Mouse (Mus musculus) spleen, adult 2 months (tissue): ENCODE data around the gene Cd164l2. TPM values are rescaled to one million over a fixed set of nuclear protein-coding genes. Genes with fewer than 3 reads are reported as not detected.

ENCODE experiments used
- DNase-seq, 2 experiments: peaks; one replicate each; pipeline versions ENCODE4 v3.0.0 to v3.0.0-alpha.2; 2012 to 2021; ENCODE audit warnings: low spot score in 2 of 2, low read depth in 1 of 2
- H3K27ac ChIP-seq: fragments of 200-500 bp; 2 replicates; pipeline ENCODE4 v1.5.1; 2012; ENCODE audit warnings: low read length, inconsistent platforms; ENCODE audit not compliant: insufficient read depth
- H3K27me3 ChIP-seq: fragments of 200-500 bp; 2 replicates; pipeline ENCODE4 v1.6.1; 2012; ENCODE audit warnings: mild to moderate bottlenecking, moderate library complexity, low read length, inconsistent platforms; ENCODE audit not compliant: control insufficient read depth, insufficient read depth
- H3K36me3 ChIP-seq: fragments of 200-500 bp; 2 replicates; pipeline ENCODE4 v1.6.1; 2012; ENCODE audit warnings: mild to moderate bottlenecking, low read length, inconsistent platforms; ENCODE audit not compliant: control insufficient read depth, insufficient read depth
- H3K4me1 ChIP-seq: fragments of 200-500 bp; 2 replicates; pipeline ENCODE4 v1.6.1; 2011; ENCODE audit warnings: inconsistent platforms; ENCODE audit not compliant: control insufficient read depth, insufficient read depth, insufficient read length
- H3K4me3 ChIP-seq: fragments of 200-500 bp; 2 replicates; pipeline ENCODE4 v1.5.1; 2011; ENCODE audit warnings: mild to moderate bottlenecking, inconsistent platforms; ENCODE audit not compliant: insufficient read depth, insufficient read length; ENCODE audit errors: extremely low read depth
- CTCF ChIP-seq: fragments of 200-500 bp; IDR thresholded peaks from 2 replicates; pipeline ENCODE4 v1.5.1; 2011; ENCODE audit warnings: mild to moderate bottlenecking, inconsistent platforms; ENCODE audit not compliant: insufficient read depth, insufficient read length, insufficient replicate concordance; ENCODE audit errors: extremely low read depth
- POLR2A ChIP-seq: fragments of 200-500 bp; IDR thresholded peaks from 2 replicates; pipeline ENCODE4 v1.6.1; 2011; ENCODE audit warnings: low read depth, low read length, inconsistent platforms
- WGBS: fragments of 180-500 bp; shearing (Covaris S2); methylation state at CpG from one replicate; pipeline ENCODE4 v1.1.7; 2018; 5-methylcytosine and 5-hydroxymethylcytosine counted together
- polyA plus RNA-seq: library from polyadenylated mRNA; depleted of rRNA; stranded (reverse); fragments of >200 nt; gene quantifications from 2 replicates; pipeline ENCODE4 v1.2.3, GENCODE M21; 2012

Gene Cd164l2
- polyA plus RNA-seq, 1 experiment = 0.19 TPM

- WGBS = 88% methylated on average over 3 of the region's 3 CpGs
- no peak overlapping the region for H3K4me3 ChIP-seq
- H3K27ac ChIP-seq = no peak overlapping the region
- H3K27me3 ChIP-seq = no peaks in the 10 kb centered on the region
- H3K36me3 ChIP-seq = no peaks in the 10 kb centered on the region
- DNase-seq = no peak
- TF ChIP-seq POLR2A (no peak), CTCF (no peak)
- no peaks in the 10 kb centered on the region for H3K4me1 ChIP-seq
These were observed 6.8 kb downstream of the Cd164l2 start for GRCm38 (mm10) chr4:133218745-133219144.

GRCm38 (mm10) chr4:133220656-133221055, 8.7 kb downstream of the Cd164l2 start:
- Histone ChIP-seq H3K36me3 (no peaks in the 10 kb centered on the region), H3K4me1 (no peaks in the 10 kb centered on the region), H3K27me3 (no peaks in the 10 kb centered on the region), H3K27ac (no peak overlapping the region), H3K4me3 (no peak overlapping the region)
- TF ChIP-seq POLR2A (no peak), CTCF (no peak)
- no peak for DNase-seq
- WGBS = 44% methylated on average over 25 of the region's 25 CpGs

DNA sequence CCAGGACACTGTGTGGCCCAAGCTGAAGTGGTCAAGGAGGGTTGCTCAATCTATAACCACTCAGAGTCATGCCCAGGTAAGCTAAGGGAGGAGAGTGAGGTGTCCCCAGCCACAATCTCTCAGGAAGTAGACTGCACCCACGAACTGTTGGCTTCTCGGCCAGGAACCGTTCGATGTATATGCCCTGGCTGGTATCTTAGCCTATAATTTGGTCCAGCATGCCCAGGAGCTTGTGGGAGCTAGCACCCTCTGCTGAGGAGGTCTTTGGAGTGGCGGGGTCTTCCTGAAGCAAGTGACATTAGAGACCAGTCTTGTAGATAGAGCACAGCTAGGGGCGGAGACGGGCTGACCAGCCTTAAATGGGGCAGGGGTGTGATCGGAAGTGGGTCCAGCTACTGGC, 9.8 kb downstream of the Cd164l2 start:
- 83% methylated on average over 8 of the region's 8 CpGs for WGBS
- DNase-seq = no peak
- Histone ChIP-seq H3K27ac (no peak overlapping the region), H3K36me3 (no peaks in the 10 kb centered on the region), H3K4me3 (no peak overlapping the region), H3K4me1 (no peaks in the 10 kb centered on the region), H3K27me3 (no peaks in the 10 kb centered on the region)
- no peak for TF ChIP-seq POLR2A

GRCm38 (mm10) chr4:133223875-133224274, 11.9 kb downstream of the Cd164l2 start:
- 85% methylated on average over 5 of the region's 5 CpGs for WGBS

DNA sequence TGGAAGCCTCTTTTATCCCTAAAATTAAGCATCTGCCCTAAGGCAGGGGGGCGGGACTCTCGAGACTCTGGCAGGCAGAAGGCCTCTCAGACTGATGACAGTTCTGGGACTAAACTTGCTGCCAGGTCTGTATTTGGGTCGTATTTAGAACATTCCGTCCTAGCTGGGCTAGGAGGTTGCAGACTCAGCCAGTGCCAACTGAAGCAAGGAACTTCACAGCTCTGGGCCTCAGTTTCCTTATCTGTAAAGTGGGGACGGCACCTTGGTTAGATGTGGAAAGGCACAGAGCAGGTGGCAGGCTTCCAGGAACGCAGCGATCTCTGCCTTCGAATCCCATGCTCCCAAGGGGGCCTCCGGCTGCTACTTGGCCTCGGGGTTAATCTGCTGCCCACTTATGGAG, 14.1 kb downstream of the Cd164l2 start:
- no peak overlapping the region for H3K4me3 ChIP-seq
- TF ChIP-seq CTCF (no peak), POLR2A (no peak)
- DNase-seq = no peak
- no peak overlapping the region for H3K27ac ChIP-seq
- no peaks in the 10 kb centered on the region for H3K4me1 ChIP-seq
- H3K36me3 ChIP-seq = no peaks in the 10 kb centered on the region
- 80% methylated on average over 10 of the region's 10 CpGs for WGBS
- H3K27me3 ChIP-seq = no peaks in the 10 kb centered on the region

More at GRCm38 (mm10) chr4:133223875-133224274, 11.9 kb downstream of the Cd164l2 start:
- no peaks in the 10 kb centered on the region for H3K36me3 ChIP-seq
- H3K27ac ChIP-seq = no peak overlapping the region
- no peaks in the 10 kb centered on the region for H3K27me3 ChIP-seq
- no peak for TF ChIP-seq CTCF
- TF ChIP-seq POLR2A = no peak
- DNase-seq = no peak
- H3K4me3 ChIP-seq = no peak overlapping the region
- H3K4me1 ChIP-seq = no peaks in the 10 kb centered on the region

GRCm38 (mm10) chr4:133227636-133228035, 15.7 kb downstream of the Cd164l2 start:
- WGBS = 46% methylated on average over 8 of the region's 8 CpGs
- Histone ChIP-seq H3K27me3 (no peaks in the 10 kb centered on the region), H3K4me1 (no peaks in the 10 kb centered on the region), H3K4me3 (no peak overlapping the region), H3K27ac (no peak overlapping the region), H3K36me3 (no peaks in the 10 kb centered on the region)
- DNase-seq = no peak
- TF ChIP-seq CTCF (no peak), POLR2A (no peak)

- no peak for TF ChIP-seq POLR2A
- Histone ChIP-seq H3K36me3 (no peaks in the 10 kb centered on the region), H3K27me3 (no peaks in the 10 kb centered on the region), H3K4me3 (no peak overlapping the region), H3K27ac (no peak overlapping the region), H3K4me1 (no peaks in the 10 kb centered on the region)
- WGBS = 93% methylated on average over 8 of the region's 8 CpGs
- no peak for DNase-seq
These were observed 17.7 kb downstream of the Cd164l2 start for GRCm38 (mm10) chr4:133229582-133229981.

DNA sequence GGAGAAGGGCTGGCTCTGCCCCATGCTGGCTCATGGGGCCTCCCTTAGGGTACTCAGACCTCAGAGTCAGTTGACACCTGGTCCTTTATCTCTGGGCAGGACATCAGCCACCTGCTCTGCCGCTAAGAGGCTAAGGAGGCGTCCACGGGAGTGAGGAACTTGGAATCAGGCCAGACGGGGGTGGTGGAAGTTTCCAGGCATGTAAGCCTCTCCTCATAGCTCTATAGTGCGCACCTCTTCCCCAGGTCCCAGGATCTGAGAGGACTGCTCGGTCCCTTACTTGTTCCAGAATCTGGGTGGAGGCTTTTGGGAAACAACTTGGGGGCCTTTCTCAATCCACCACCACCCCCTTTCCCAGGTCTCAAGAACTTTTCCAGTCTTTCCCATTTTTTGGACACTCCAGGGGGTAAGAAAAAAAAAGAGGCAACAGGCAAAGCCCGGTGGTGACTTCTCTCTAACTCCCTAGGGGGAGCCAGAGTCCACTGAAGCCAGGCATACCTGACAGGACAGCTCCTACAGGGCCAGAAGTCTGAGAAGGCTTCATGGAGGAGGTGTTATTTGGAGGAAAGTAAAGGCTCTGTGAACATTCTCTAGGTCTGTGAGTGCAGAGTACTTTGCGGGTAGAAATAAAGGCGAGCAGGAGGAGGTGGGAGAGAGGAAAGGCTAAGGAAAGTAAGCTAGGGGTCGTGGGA, 21.5 kb downstream of the Cd164l2 start:
- WGBS = 55% methylated on average over 10 of the region's 10 CpGs
- Histone ChIP-seq H3K4me1 (no peaks in the 10 kb centered on the region; the same call in 1 of the 2 replicates), H3K4me3 (no peak overlapping the region), H3K27me3 (no peaks in the 10 kb centered on the region), H3K27ac (no peak overlapping the region), H3K36me3 (no peaks in the 10 kb centered on the region)
- peak in 1 of 2 experiments; percentile 52 for DNase-seq
- TF ChIP-seq CTCF (peak; percentile 80; the same call in 1 of the 2 replicates), POLR2A (no peak)
